Mouse (Mus musculus): ENCODE results near the gene Tcf7l1. TPM values are rescaled to one million over a fixed set of nuclear protein-coding genes. Genes with fewer than 3 reads are reported as not detected.

Gene Tcf7l1
- polyA plus RNA-seq, 1 experiment from 2014 or later = 48.8 TPM

DNA sequence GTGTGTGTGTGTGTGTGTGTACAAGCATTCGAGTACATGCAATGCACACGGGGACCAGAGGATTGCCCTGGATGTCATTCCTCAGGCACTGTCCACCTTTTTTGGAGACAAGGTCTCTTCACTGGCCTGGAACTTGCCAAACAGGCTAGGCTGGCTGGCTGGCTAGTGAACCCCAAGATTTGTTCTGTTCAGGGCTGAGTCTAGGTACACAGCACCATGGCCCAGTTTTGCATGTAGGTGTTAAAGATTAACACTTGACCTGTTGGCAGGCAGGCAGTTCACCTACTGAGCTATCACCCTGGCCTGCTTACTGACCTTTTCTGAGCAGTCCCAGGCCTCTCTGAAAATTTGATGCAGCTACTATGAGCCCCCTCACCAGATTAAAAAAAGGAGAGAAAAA is 158.7 kb downstream of the Tcf7l1 start:
- Histone ChIP-seq H3K27me3 (ENCODE audit: control insufficient read depth, insufficient read depth, low read length) (no peaks in the 10 kb centered on the region), H3K4me2 (replicated peaks; ENCODE audit: low read depth, low read length) (no peak overlapping the region), H3K27ac (ENCODE audit: low read depth, low read length) (no peak overlapping the region), H3K4me3 (ENCODE audit: low read length) (no peak overlapping the region), H3K36me3 (ENCODE audit: control insufficient read depth, insufficient read depth, low read length) (peaks cover 70% of the 10 kb centered on the region), H3K9ac (ENCODE audit: low read depth, low read length) (no peak overlapping the region), H3K4me1 (ENCODE audit: control insufficient read depth, insufficient read depth, low read length) (no peaks in the 10 kb centered on the region), H3K9me3 (ENCODE audit: control insufficient read depth, low read length) (no peaks in the 10 kb centered on the region)
- no peak for ATAC-seq (ENCODE audit: low FRiP score, low TSS enrichment)
- 79% methylated on average over 2 of the region's 2 CpGs for WGBS

DNA sequence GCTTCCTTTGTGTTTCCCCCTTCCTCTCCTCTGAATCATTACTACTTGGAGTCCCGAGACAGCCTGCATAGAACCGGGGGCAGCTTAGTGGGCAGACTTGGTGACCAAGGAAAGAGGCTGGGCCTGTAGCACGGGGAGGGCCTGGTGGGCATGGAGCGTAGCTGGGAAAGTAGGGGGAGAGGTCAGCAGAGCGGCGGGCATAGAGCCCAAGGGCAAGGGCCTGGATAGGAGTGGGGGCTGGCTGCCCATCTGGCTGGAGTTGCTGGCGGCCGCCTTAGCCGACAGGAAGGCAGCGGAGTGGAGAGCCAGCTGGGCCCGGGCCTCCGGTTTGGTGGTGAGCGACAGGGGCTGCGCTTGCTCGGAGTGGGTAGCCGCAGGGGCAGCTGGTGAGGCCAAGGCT is 161.8 kb downstream of the Tcf7l1 start:
- no peak overlapping the region for H3K4me2 ChIP-seq (replicated peaks; ENCODE audit: low read depth, low read length)
- no peak overlapping the region for H3K4me3 ChIP-seq (ENCODE audit: low read length)
- H3K36me3 ChIP-seq (ENCODE audit: control insufficient read depth, insufficient read depth, low read length) = peaks cover 57% of the 10 kb centered on the region
- 80% methylated on average over 16 of the region's 16 CpGs for WGBS
- H3K9me3 ChIP-seq (ENCODE audit: control insufficient read depth, low read length) = no peaks in the 10 kb centered on the region
- ATAC-seq (ENCODE audit: low FRiP score, low TSS enrichment) = peak; percentile 66
- H3K9ac ChIP-seq (ENCODE audit: low read depth, low read length) = no peak overlapping the region
- H3K4me1 ChIP-seq (ENCODE audit: control insufficient read depth, insufficient read depth, low read length) = no peaks in the 10 kb centered on the region
- 0 out of 2 replicates have a peak overlapping the region, but pooled peaks have one; percentile 17 for H3K27ac ChIP-seq (ENCODE audit: low read depth, low read length)
- H3K27me3 ChIP-seq (ENCODE audit: control insufficient read depth, insufficient read depth, low read length) = no peaks in the 10 kb centered on the region

- Histone ChIP-seq H3K36me3 (ENCODE audit: control insufficient read depth, insufficient read depth, low read length) (peaks cover 48% of the 10 kb centered on the region), H3K4me3 (ENCODE audit: low read length) (no peak overlapping the region)
These were observed 162.7 kb downstream of the Tcf7l1 start for GRCm38 (mm10) chr6:72626391-72626790.

DNA sequence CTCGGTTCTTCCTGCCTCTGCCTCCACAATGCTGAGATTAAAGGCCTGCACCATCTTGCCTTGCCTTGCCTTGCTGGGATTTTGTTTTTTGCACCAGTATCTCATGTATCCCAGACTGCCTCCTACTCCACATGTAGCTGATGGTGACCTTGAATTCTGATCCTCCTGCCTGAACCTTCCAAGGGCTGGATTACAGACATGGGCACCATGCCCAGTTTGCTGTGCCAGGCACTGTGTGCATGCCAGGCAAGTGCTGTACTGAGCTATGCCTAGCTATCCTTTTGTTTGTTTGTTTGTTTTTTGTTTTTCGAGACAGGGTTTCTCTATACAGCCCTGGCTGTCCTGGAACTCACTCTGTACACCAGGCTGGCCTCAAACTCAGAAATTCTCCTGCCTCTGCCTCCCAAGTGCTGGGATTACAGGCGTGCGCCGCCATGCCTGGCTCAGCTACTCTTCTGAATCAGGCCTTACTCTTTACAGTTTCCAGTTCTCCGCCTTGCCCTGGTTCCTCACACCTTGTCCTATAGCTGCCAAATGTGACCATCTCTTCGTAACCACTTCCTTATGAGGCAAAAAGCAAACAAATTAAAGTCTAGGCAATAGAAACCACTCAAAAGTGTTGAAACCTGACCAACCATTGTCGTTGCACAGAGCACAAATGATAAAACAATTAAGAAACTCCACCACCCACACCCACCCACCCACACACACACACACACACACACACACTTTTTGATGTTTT is 165.2 kb downstream of the Tcf7l1 start:
- no peak overlapping the region for H3K4me2 ChIP-seq (replicated peaks; ENCODE audit: low read depth, low read length)
- H3K9ac ChIP-seq (ENCODE audit: low read depth, low read length) = no peak overlapping the region
- WGBS = 91% methylated on average over 8 of the region's 8 CpGs
- H3K27me3 ChIP-seq (ENCODE audit: control insufficient read depth, insufficient read depth, low read length) = no peaks in the 10 kb centered on the region
- no peaks in the 10 kb centered on the region for H3K9me3 ChIP-seq (ENCODE audit: control insufficient read depth, low read length)
- ATAC-seq (ENCODE audit: low FRiP score, low TSS enrichment) = no peak
- H3K27ac ChIP-seq (ENCODE audit: low read depth, low read length) = no peak overlapping the region
- H3K4me3 ChIP-seq (ENCODE audit: low read length) = no peak overlapping the region
- no peaks in the 10 kb centered on the region for H3K4me1 ChIP-seq (ENCODE audit: control insufficient read depth, insufficient read depth, low read length)
- peaks cover 27% of the 10 kb centered on the region for H3K36me3 ChIP-seq (ENCODE audit: control insufficient read depth, insufficient read depth, low read length)

More at GRCm38 (mm10) chr6:72626391-72626790, 162.7 kb downstream of the Tcf7l1 start:
- H3K4me2 ChIP-seq (replicated peaks; ENCODE audit: low read depth, low read length) = no peak overlapping the region
- no peak for ATAC-seq (ENCODE audit: low FRiP score, low TSS enrichment)
- H3K27me3 ChIP-seq (ENCODE audit: control insufficient read depth, insufficient read depth, low read length) = no peaks in the 10 kb centered on the region
- H3K27ac ChIP-seq (ENCODE audit: low read depth, low read length) = no peak overlapping the region
- no peak overlapping the region for H3K9ac ChIP-seq (ENCODE audit: low read depth, low read length)
- no peaks in the 10 kb centered on the region for H3K4me1 ChIP-seq (ENCODE audit: control insufficient read depth, insufficient read depth, low read length)
- H3K9me3 ChIP-seq (ENCODE audit: control insufficient read depth, low read length) = no peaks in the 10 kb centered on the region
- 81% methylated on average over 7 of the region's 7 CpGs for WGBS

DNA sequence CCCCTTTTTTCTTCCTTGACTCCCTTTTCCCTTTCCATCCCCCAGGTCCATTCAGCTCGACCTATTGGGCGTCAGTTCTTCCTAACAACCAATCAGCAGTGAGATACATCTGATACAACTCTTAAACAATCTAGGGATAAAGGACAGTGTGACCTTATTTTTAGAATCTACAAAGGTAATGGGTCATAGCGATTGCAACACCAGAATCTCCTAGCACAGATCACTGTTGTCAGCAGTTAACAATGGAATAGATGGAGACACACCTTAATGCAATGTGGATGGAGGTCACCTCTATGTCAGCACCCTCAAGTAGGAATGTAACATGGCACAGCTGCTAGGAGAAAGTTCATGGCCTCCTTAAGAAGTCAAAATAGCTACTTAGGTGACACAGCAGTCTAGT is 166.1 kb downstream of the Tcf7l1 start:
- ATAC-seq (ENCODE audit: low FRiP score, low TSS enrichment) = no peak
- no peak overlapping the region for H3K9ac ChIP-seq (ENCODE audit: low read depth, low read length)
- H3K4me2 ChIP-seq (replicated peaks; ENCODE audit: low read depth, low read length) = no peak overlapping the region
- no peaks in the 10 kb centered on the region for H3K9me3 ChIP-seq (ENCODE audit: control insufficient read depth, low read length)
- no peaks in the 10 kb centered on the region for H3K4me1 ChIP-seq (ENCODE audit: control insufficient read depth, insufficient read depth, low read length)
- no peak overlapping the region for H3K4me3 ChIP-seq (ENCODE audit: low read length)
- H3K36me3 ChIP-seq (ENCODE audit: control insufficient read depth, insufficient read depth, low read length) = peaks cover 21% of the 10 kb centered on the region; the same call in 1 of the 2 replicates
- WGBS = 40% methylated on average over 3 of the region's 3 CpGs
- H3K27ac ChIP-seq (ENCODE audit: low read depth, low read length) = no peak overlapping the region
- no peaks in the 10 kb centered on the region for H3K27me3 ChIP-seq (ENCODE audit: control insufficient read depth, insufficient read depth, low read length)

GRCm38 (mm10) chr6:72620920-72621319 is 168.1 kb downstream of the Tcf7l1 start:
- Histone ChIP-seq H3K4me2 (replicated peaks; ENCODE audit: low read depth, low read length) (no peak overlapping the region), H3K36me3 (ENCODE audit: control insufficient read depth, insufficient read depth, low read length) (peaks cover under 1% of the 10 kb centered on the region; the same call in 1 of the 2 replicates), H3K27ac (ENCODE audit: low read depth, low read length) (no peak overlapping the region), H3K9me3 (ENCODE audit: control insufficient read depth, low read length) (no peaks in the 10 kb centered on the region), H3K4me3 (ENCODE audit: low read length) (no peak overlapping the region), H3K4me1 (ENCODE audit: control insufficient read depth, insufficient read depth, low read length) (peaks cover 6% of the 10 kb centered on the region; the same call in 1 of the 2 replicates), H3K27me3 (ENCODE audit: control insufficient read depth, insufficient read depth, low read length) (no peaks in the 10 kb centered on the region), H3K9ac (ENCODE audit: low read depth, low read length) (no peak overlapping the region)
- 85% methylated on average over 5 of the region's 5 CpGs for WGBS
- no peak for ATAC-seq (ENCODE audit: low FRiP score, low TSS enrichment)

- peak overlapping the region; percentile 15; the same call in 1 of the 2 replicates for H3K4me2 ChIP-seq (replicated peaks; ENCODE audit: low read depth, low read length)
These were observed 169.1 kb downstream of the Tcf7l1 start for GRCm38 (mm10) chr6:72619734-72620532.

DNA sequence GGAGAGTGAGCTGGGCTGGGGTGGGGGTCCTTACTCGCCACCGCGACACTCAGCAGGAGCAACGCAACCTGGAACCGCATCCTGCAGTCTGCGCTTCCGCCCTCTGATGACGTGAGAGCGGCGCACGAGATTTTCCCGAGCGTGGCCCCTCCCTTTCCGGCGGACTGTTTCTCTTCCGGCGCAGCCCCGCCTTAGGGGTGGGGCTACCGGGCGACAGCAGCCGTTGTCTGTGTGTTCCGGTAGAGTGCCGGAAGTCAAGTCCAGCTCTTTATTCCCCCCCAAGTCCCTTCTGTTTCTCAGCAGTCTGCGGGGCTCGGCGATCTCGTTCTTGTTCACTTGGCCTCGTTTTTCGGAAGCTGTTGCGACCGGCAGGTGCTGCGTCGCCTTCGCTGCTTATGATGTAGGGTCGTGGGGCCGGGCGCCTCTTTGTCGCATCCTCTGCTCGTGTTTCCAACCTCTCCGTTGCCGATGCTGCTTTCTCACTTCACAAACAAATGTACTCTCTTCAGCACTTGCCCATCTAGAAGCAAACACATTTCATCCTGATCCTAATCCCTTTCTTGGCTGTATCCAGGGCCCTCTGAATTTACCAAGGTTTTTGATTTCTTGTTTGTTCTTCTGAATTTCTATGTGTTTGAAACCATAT is 172.3 kb downstream of the Tcf7l1 start, which contains the start of gene Tgoln1:
TSS of gene Tgoln1 (minus strand) at position 358 of the 646 bp plus-strand sequence.
- H3K4me2 ChIP-seq (replicated peaks; ENCODE audit: low read depth, low read length) = peak within 1 kb of the TSS; percentile 92
- H3K27ac ChIP-seq (ENCODE audit: low read depth, low read length) = peak within 1 kb of the TSS; percentile 92
- peak within 1 kb of the TSS; percentile 73 for H3K9ac ChIP-seq (ENCODE audit: low read depth, low read length)
- peak; percentile 96 for ATAC-seq (ENCODE audit: low FRiP score, low TSS enrichment)
- H3K36me3 ChIP-seq (ENCODE audit: control insufficient read depth, insufficient read depth, low read length) = peaks cover 15% of the 10 kb centered on the region
- under 1% methylated on average over 40 of the region's 41 CpGs for WGBS
- H3K9me3 ChIP-seq (ENCODE audit: control insufficient read depth, low read length) = no peaks in the 10 kb centered on the region
- peaks cover 25% of the 10 kb centered on the region for H3K4me1 ChIP-seq (ENCODE audit: control insufficient read depth, insufficient read depth, low read length)
- no peaks in the 10 kb centered on the region for H3K27me3 ChIP-seq (ENCODE audit: control insufficient read depth, insufficient read depth, low read length)
- peak within 1 kb of the TSS; percentile 88 for H3K4me3 ChIP-seq (ENCODE audit: low read length)

More at GRCm38 (mm10) chr6:72619734-72620532, 169.1 kb downstream of the Tcf7l1 start:
- ATAC-seq (ENCODE audit: low FRiP score, low TSS enrichment) = no peak
- H3K4me3 ChIP-seq (ENCODE audit: low read length) = no peak overlapping the region
- peak overlapping the region; percentile 55; the same call in 1 of the 2 replicates for H3K27ac ChIP-seq (ENCODE audit: low read depth, low read length)
- 29% methylated on average over 12 of the region's 12 CpGs for WGBS
- no peak overlapping the region for H3K9ac ChIP-seq (ENCODE audit: low read depth, low read length)
- H3K4me1 ChIP-seq (ENCODE audit: control insufficient read depth, insufficient read depth, low read length) = peaks cover 16% of the 10 kb centered on the region
- H3K9me3 ChIP-seq (ENCODE audit: control insufficient read depth, low read length) = no peaks in the 10 kb centered on the region
- no peaks in the 10 kb centered on the region for H3K27me3 ChIP-seq (ENCODE audit: control insufficient read depth, insufficient read depth, low read length)
- no peaks in the 10 kb centered on the region for H3K36me3 ChIP-seq (ENCODE audit: control insufficient read depth, insufficient read depth, low read length)

Measured in kidney, embryonic 14.5 days (tissue).